Mouse (Mus musculus): Measurements from ENCODE around the gene Fads3. TPM values are rescaled to one million over a fixed set of nuclear protein-coding genes. Genes with fewer than 3 reads are reported as not detected.

Gene Fads3
- polyA plus RNA-seq, 1 experiment from 2014 or later = 7.4 TPM

GRCm38 (mm10) chr19:10086976-10087375 lies 45.6 kb downstream of the Fads3 start:
- H3K9me3 ChIP-seq = no peaks in the 10 kb centered on the region
- ATAC-seq (ENCODE audit: low FRiP score) = no peak
- 92% methylated on average over 4 of the region's 4 CpGs for WGBS
- no peaks in the 10 kb centered on the region for H3K4me1 ChIP-seq
- peaks cover 99% of the 10 kb centered on the region for H3K36me3 ChIP-seq (replicated peaks)
- no peaks in the 10 kb centered on the region for H3K27me3 ChIP-seq
- no peak overlapping the region for H3K27ac ChIP-seq
- no peak overlapping the region for H3K9ac ChIP-seq
- H3K4me2 ChIP-seq = no peak overlapping the region
- H3K4me3 ChIP-seq (replicated peaks) = no peak overlapping the region

- no peak for ATAC-seq (ENCODE audit: low FRiP score)
- Histone ChIP-seq H3K9ac (no peak overlapping the region), H3K4me3 (replicated peaks) (no peak overlapping the region), H3K36me3 (replicated peaks) (peaks cover 83% of the 10 kb centered on the region), H3K27ac (no peak overlapping the region), H3K9me3 (no peaks in the 10 kb centered on the region), H3K4me2 (no peak overlapping the region), H3K27me3 (no peaks in the 10 kb centered on the region), H3K4me1 (peaks cover 45% of the 10 kb centered on the region)
- 91% methylated on average over 4 of the region's 4 CpGs for WGBS
These were observed 52.5 kb downstream of the Fads3 start for GRCm38 (mm10) chr19:10093829-10094228.

- Histone ChIP-seq H3K36me3 (replicated peaks) (peaks cover 77% of the 10 kb centered on the region), H3K4me1 (peaks cover 54% of the 10 kb centered on the region), H3K9ac (no peak overlapping the region), H3K9me3 (no peaks in the 10 kb centered on the region), H3K4me3 (replicated peaks) (no peak overlapping the region), H3K4me2 (no peak overlapping the region), H3K27ac (0 out of 2 replicates have a peak overlapping the region, but pooled peaks have one; percentile 46), H3K27me3 (no peaks in the 10 kb centered on the region)
- no peak for ATAC-seq (ENCODE audit: low FRiP score)
- 87% methylated on average over 4 of the region's 4 CpGs for WGBS
These were observed 53.3 kb downstream of the Fads3 start for GRCm38 (mm10) chr19:10094695-10095094.

- Histone ChIP-seq H3K27me3 (no peaks in the 10 kb centered on the region), H3K4me2 (no peak overlapping the region), H3K9me3 (no peaks in the 10 kb centered on the region), H3K9ac (peak overlapping the region; percentile 17; the same call in 1 of the 2 replicates), H3K27ac (no peak overlapping the region), H3K4me1 (peaks cover 60% of the 10 kb centered on the region), H3K4me3 (replicated peaks) (no peak overlapping the region), H3K36me3 (replicated peaks) (peaks cover 60% of the 10 kb centered on the region)
- WGBS = 98% methylated on average over 2 of the region's 2 CpGs
- no peak for ATAC-seq (ENCODE audit: low FRiP score)
These were observed 55.1 kb downstream of the Fads3 start for GRCm38 (mm10) chr19:10096371-10096876.

GRCm38 (mm10) chr19:10097826-10098225 lies 56.5 kb downstream of the Fads3 start:
- ATAC-seq (ENCODE audit: low FRiP score) = no peak

GRCm38 (mm10) chr19:10100631-10101071 lies 59.3 kb downstream of the Fads3 start:
- peak; percentile 57 for ATAC-seq (ENCODE audit: low FRiP score)

More at GRCm38 (mm10) chr19:10097826-10098225, 56.5 kb downstream of the Fads3 start:
- peak overlapping the region; percentile 33 for H3K27ac ChIP-seq
- 0 out of 2 replicates have a peak overlapping the region, but pooled peaks have one; percentile 5 for H3K4me3 ChIP-seq (replicated peaks)
- no peaks in the 10 kb centered on the region for H3K9me3 ChIP-seq
- no peak overlapping the region for H3K9ac ChIP-seq
- WGBS = 58% methylated on average over 5 of the region's 5 CpGs
- peaks cover 46% of the 10 kb centered on the region for H3K36me3 ChIP-seq (replicated peaks)
- no peaks in the 10 kb centered on the region for H3K27me3 ChIP-seq
- peaks cover 70% of the 10 kb centered on the region for H3K4me1 ChIP-seq
- peak overlapping the region; percentile 92 for H3K4me2 ChIP-seq

GRCm38 (mm10) chr19:10101341-10102053 lies 60.1 kb downstream of the Fads3 start, which contains the start of gene Fads2:
Fads2 (minus strand) TSS chr19:10101746.
- WGBS = under 1% methylated on average over 53 of the region's 57 CpGs
- Histone ChIP-seq H3K36me3 (replicated peaks) (peaks cover 12% of the 10 kb centered on the region), H3K9ac (peak within 1 kb of the TSS; percentile 90), H3K4me3 (replicated peaks) (peak within 1 kb of the TSS; percentile 73), H3K9me3 (no peaks in the 10 kb centered on the region), H3K4me1 (peaks cover 50% of the 10 kb centered on the region), H3K27me3 (no peaks in the 10 kb centered on the region), H3K27ac (peak within 1 kb of the TSS; percentile 98), H3K4me2 (peak within 1 kb of the TSS; percentile 92)
- peak; percentile 96 for ATAC-seq (ENCODE audit: low FRiP score)

More at GRCm38 (mm10) chr19:10100631-10101071, 59.3 kb downstream of the Fads3 start:
- peak overlapping the region; percentile 90 for H3K9ac ChIP-seq
- no peaks in the 10 kb centered on the region for H3K27me3 ChIP-seq
- under 1% methylated on average over 21 of the region's 21 CpGs for WGBS
- H3K36me3 ChIP-seq (replicated peaks) = peaks cover 19% of the 10 kb centered on the region
- no peaks in the 10 kb centered on the region for H3K9me3 ChIP-seq
- peak overlapping the region; percentile 98 for H3K27ac ChIP-seq
- H3K4me1 ChIP-seq = peaks cover 58% of the 10 kb centered on the region
- H3K4me2 ChIP-seq = peak overlapping the region; percentile 92
- H3K4me3 ChIP-seq (replicated peaks) = peak overlapping the region; percentile 73

- peak overlapping the region; percentile 98 for H3K27ac ChIP-seq
- WGBS = 5% methylated on average over 21 of the region's 25 CpGs
- H3K4me1 ChIP-seq = peaks cover 43% of the 10 kb centered on the region
- peak overlapping the region; percentile 90 for H3K9ac ChIP-seq
- peak overlapping the region; percentile 73 for H3K4me3 ChIP-seq (replicated peaks)
- H3K36me3 ChIP-seq (replicated peaks) = peaks cover 5% of the 10 kb centered on the region
- H3K9me3 ChIP-seq = no peaks in the 10 kb centered on the region
- no peaks in the 10 kb centered on the region for H3K27me3 ChIP-seq
- peak overlapping the region; percentile 92 for H3K4me2 ChIP-seq
- peak; percentile 74; the same call in 1 of the 2 replicates for ATAC-seq (ENCODE audit: low FRiP score)
These were observed 60.8 kb downstream of the Fads3 start for GRCm38 (mm10) chr19:10102054-10102700.

- no peak overlapping the region for H3K4me2 ChIP-seq
- no peak overlapping the region for H3K27ac ChIP-seq
- 91% methylated on average over 6 of the region's 6 CpGs for WGBS
- H3K9me3 ChIP-seq = no peaks in the 10 kb centered on the region
- peaks cover 22% of the 10 kb centered on the region for H3K4me1 ChIP-seq
- H3K4me3 ChIP-seq (replicated peaks) = no peak overlapping the region
- no peak overlapping the region for H3K9ac ChIP-seq
- H3K36me3 ChIP-seq (replicated peaks) = no peaks in the 10 kb centered on the region
- H3K27me3 ChIP-seq = no peaks in the 10 kb centered on the region
- no peak for ATAC-seq (ENCODE audit: low FRiP score)
These were observed 62.9 kb downstream of the Fads3 start for GRCm38 (mm10) chr19:10104234-10104633.

GRCm38 (mm10) chr19:10105034-10105493 lies 63.7 kb downstream of the Fads3 start:
- 0 out of 2 replicates have a peak overlapping the region, but pooled peaks have one; percentile 8 for H3K27ac ChIP-seq

GRCm38 (mm10) chr19:10106634-10107033 lies 65.3 kb downstream of the Fads3 start:
- Histone ChIP-seq H3K4me1 (peaks cover 11% of the 10 kb centered on the region), H3K27me3 (no peaks in the 10 kb centered on the region), H3K9ac (no peak overlapping the region), H3K36me3 (replicated peaks) (no peaks in the 10 kb centered on the region), H3K9me3 (no peaks in the 10 kb centered on the region), H3K4me2 (no peak overlapping the region), H3K4me3 (replicated peaks) (no peak overlapping the region), H3K27ac (no peak overlapping the region)
- WGBS = 90% methylated on average over 2 of the region's 2 CpGs
- ATAC-seq (ENCODE audit: low FRiP score) = no peak

More at GRCm38 (mm10) chr19:10105034-10105493, 63.7 kb downstream of the Fads3 start:
- Histone ChIP-seq H3K36me3 (replicated peaks) (no peaks in the 10 kb centered on the region), H3K27me3 (no peaks in the 10 kb centered on the region), H3K9ac (no peak overlapping the region), H3K4me1 (peaks cover 14% of the 10 kb centered on the region), H3K4me3 (replicated peaks) (no peak overlapping the region), H3K4me2 (no peak overlapping the region), H3K9me3 (no peaks in the 10 kb centered on the region)
- no peak for ATAC-seq (ENCODE audit: low FRiP score)
- 89% methylated on average over 10 of the region's 10 CpGs for WGBS

GRCm38 (mm10) chr19:10107051-10107611 lies 65.8 kb downstream of the Fads3 start:
- Histone ChIP-seq H3K9me3 (no peaks in the 10 kb centered on the region), H3K36me3 (replicated peaks) (no peaks in the 10 kb centered on the region), H3K4me2 (no peak overlapping the region), H3K9ac (no peak overlapping the region), H3K27me3 (no peaks in the 10 kb centered on the region), H3K4me1 (peaks cover 8% of the 10 kb centered on the region), H3K4me3 (replicated peaks) (no peak overlapping the region), H3K27ac (no peak overlapping the region)
- no peak for ATAC-seq (ENCODE audit: low FRiP score)
- WGBS = 87% methylated on average over 5 of the region's 5 CpGs
